Mouse (Mus musculus) v-Abl transformed pro-B cells (cell line): ENCODE measurements around the gene Vmn1r181.
"Not testable (repeated sequence)": the region's sequence is repeated elsewhere in the genome, so short reads cannot be mapped to it uniquely, and the experiment has no call there.

ENCODE experiments used
- in situ Hi-C, 2 experiments: fragments of 400-800 bp; cut with MboI; formaldehyde crosslinking; loops; one replicate each; pipeline ENCODE4 v1.15.1; 2025; ENCODE audit not compliant: unreplicated experiment in 2 of 2

Gene Vmn1r181

GRCm38 (mm10) chr7:23974315-23974714 lies at the start of gene Vmn1r181:
Gene Vmn1r181 (plus strand): TSS chr7:23974615.
- in situ Hi-C loops: not testable (repeated sequence)

- in situ Hi-C loops: no loop called here
Measured at GRCm38 (mm10) chr7:23926678-23927077, 47.7 kb upstream of the Vmn1r181 start, which contains the start of gene Vmn1r179. Gene Vmn1r179 (plus strand): TSS chr7:23926978.

DNA sequence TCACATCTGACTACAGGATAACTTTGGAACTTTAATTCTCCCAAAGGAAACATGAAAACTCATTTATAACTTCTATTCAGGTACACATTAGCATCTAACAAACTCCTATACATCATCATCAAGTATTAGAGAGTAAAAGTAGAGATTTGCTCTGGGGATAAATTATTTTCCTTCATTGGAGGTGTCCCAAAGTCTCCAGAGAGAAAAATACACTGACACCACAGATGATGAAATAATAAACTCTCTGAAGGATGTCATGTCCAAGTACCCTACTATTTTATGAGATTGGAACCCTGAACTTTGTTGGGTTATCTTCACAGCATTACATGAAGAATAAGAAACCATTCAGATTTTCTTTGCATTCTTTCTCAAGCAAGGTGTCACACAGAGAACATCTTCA lies 24.1 kb upstream of the Vmn1r181 start, which contains the start of gene Vmn1r180:
Gene Vmn1r180, plus strand, starts transcription at position 301 of the 400 bp plus-strand sequence.
- in situ Hi-C loops: no loop called here

DNA sequence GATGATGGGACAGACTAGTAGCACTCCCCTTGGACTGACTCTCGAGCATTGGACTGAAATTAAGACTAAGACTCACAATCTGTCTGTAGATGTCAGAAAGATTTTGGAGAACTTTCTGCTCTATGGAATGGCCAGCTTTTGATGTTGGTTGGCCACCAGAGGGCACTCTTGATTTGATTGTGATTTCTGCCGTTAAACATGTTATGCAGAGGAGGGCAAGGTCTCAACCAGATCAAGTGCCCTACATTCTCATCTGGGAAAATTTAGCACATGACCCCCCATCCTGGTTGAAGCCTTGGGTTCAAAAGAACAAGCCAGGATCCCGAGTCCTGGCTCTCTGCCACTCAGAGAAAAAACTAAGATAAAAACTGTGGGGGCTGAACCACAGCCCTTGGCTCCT lies 6.4 kb upstream of the Vmn1r181 start:
- in situ Hi-C loops: loop anchor here (5.0 to 10.0 kb wide), 5 partner anchors 187 to 687 kb away; no protein-coding TSS in a partner anchor

- in situ Hi-C loops: no loop called here
Measured at GRCm38 (mm10) chr7:24001391-24001790, 27.0 kb downstream of the Vmn1r181 start, which contains the start of gene V1rd19. Gene V1rd19 (plus strand): TSS chr7:24001691.
